Mouse (Mus musculus) liver, adult 2 months (tissue): ENCODE measurements around the gene Zkscan2. TPM values are rescaled to one million over a fixed set of nuclear protein-coding genes. Genes with fewer than 3 reads are reported as not detected.

ENCODE experiments used
- DNase-seq: peaks from one replicate; pipeline ENCODE4 v3.0.0-alpha.2; 2011; ENCODE audit warnings: low read depth, low spot score; ENCODE audit errors: extremely low read depth
- H3K27ac ChIP-seq: fragments of 200-500 bp; replicated peaks from 2 replicates; pipeline ENCODE4 v1.5.1; 2012; ENCODE audit warnings: low read depth, mild to moderate bottlenecking, control low read depth, inconsistent platforms, low read length; ENCODE audit not compliant: insufficient read depth
- H3K27me3 ChIP-seq: fragments of 200-500 bp; 2 replicates; pipeline ENCODE4 v1.6.1; 2012; ENCODE audit warnings: mild to moderate bottlenecking, moderate library complexity, low read length, inconsistent platforms; ENCODE audit not compliant: control insufficient read depth, insufficient read depth
- H3K36me3 ChIP-seq: fragments of 200-500 bp; 2 replicates; pipeline ENCODE4 v1.6.1; 2012; ENCODE audit warnings: low read length, inconsistent platforms; ENCODE audit not compliant: control insufficient read depth, insufficient read depth
- H3K4me1 ChIP-seq: fragments of 200-500 bp; 2 replicates; pipeline ENCODE4 v1.6.1; 2011; ENCODE audit warnings: low read length; ENCODE audit not compliant: control insufficient read depth, insufficient read depth
- H3K4me3 ChIP-seq: fragments of 200-500 bp; 2 replicates; pipeline ENCODE4 v1.5.1; 2011; ENCODE audit warnings: low read depth, mild to moderate bottlenecking, control low read depth, low read length, moderate library complexity; ENCODE audit not compliant: insufficient read depth
- H3K79me2 ChIP-seq: fragments of 200-500 bp; 2 replicates; pipeline ENCODE4 v1.6.1; 2012; ENCODE audit warnings: inconsistent platforms, mild to moderate bottlenecking, low read length, moderate library complexity; ENCODE audit not compliant: control insufficient read depth, insufficient read depth
- H3K9ac ChIP-seq: fragments of 200-500 bp; 2 replicates; pipeline ENCODE4 v1.6.1; 2012; ENCODE audit warnings: low read depth, mild to moderate bottlenecking, control low read depth, inconsistent platforms, low read length
- CTCF ChIP-seq: fragments of 200-500 bp; IDR thresholded peaks from 2 replicates; pipeline ENCODE4 v1.5.1; 2011; ENCODE audit warnings: low read depth, low read length, control low read depth
- POLR2A ChIP-seq: fragments of 200-500 bp; IDR thresholded peaks from 2 replicates; pipeline ENCODE4 v1.6.1; 2011; ENCODE audit warnings: low read length, control low read depth; ENCODE audit not compliant: insufficient read depth; ENCODE audit errors: extremely low read depth
- WGBS: fragments of 180-500 bp; shearing (Covaris S2); methylation state at CpG from one replicate; pipeline ENCODE4 v1.1.7; 2018; 5-methylcytosine and 5-hydroxymethylcytosine counted together
- polyA plus RNA-seq: library from polyadenylated mRNA; depleted of rRNA; stranded (reverse); fragments of >200 nt; gene quantifications from 2 replicates; pipeline ENCODE4 v1.2.3, GENCODE M21; 2012; rRNA removed
- total RNA-seq: library from RNA; depleted of rRNA; stranded (reverse); fragments of >200 nt; gene quantifications from 2 replicates; pipeline ENCODE4 v1.2.3, GENCODE M21; 2014; rRNA removed

Zkscan2 gene
- under 0.01 and 0.20 TPM in 2 replicates for total RNA-seq
- polyA plus RNA-seq, result 0.01 TPM in 1 of 2 replicates, not detected in the other

- no peaks in the 10 kb centered on the region for H3K27me3 ChIP-seq
Measured at GRCm38 (mm10) chr7:123500239-123501219, at the start of gene Zkscan2. Gene Zkscan2, minus strand, starts transcription at chr7:123500449.

GRCm38 (mm10) chr7:123529190-123529589 lies 28.9 kb upstream of the Zkscan2 start:
- no peak overlapping the region for H3K9ac ChIP-seq

More at GRCm38 (mm10) chr7:123500239-123501219, at the start of gene Zkscan2:
- no peaks in the 10 kb centered on the region for H3K4me1 ChIP-seq
- WGBS, result 3% methylated on average over 71 of the region's 71 CpGs
- no peak within 1 kb of the TSS for H3K9ac ChIP-seq
- no peaks in the 10 kb centered on the region for H3K79me2 ChIP-seq
- peak within 1 kb of the TSS; percentile 51 for H3K4me3 ChIP-seq
- no peaks in the 10 kb centered on the region for H3K36me3 ChIP-seq
- peak; percentile 4 for DNase-seq
- TF ChIP-seq CTCF, result no peak
- H3K27ac ChIP-seq, result no peak within 1 kb of the TSS

GRCm38 (mm10) chr7:123525761-123526160 lies 25.5 kb upstream of the Zkscan2 start:
- DNase-seq, result no peak
- no peaks in the 10 kb centered on the region for H3K36me3 ChIP-seq
- no peaks in the 10 kb centered on the region for H3K27me3 ChIP-seq
- H3K79me2 ChIP-seq, result no peaks in the 10 kb centered on the region
- H3K27ac ChIP-seq, result no peak overlapping the region
- no peak for TF ChIP-seq POLR2A
- no peak for TF ChIP-seq CTCF
- no peak overlapping the region for H3K9ac ChIP-seq
- 46% methylated on average over 10 of the region's 10 CpGs for WGBS
- no peaks in the 10 kb centered on the region for H3K4me1 ChIP-seq
- no peak overlapping the region for H3K4me3 ChIP-seq

More at GRCm38 (mm10) chr7:123529190-123529589, 28.9 kb upstream of the Zkscan2 start:
- DNase-seq, result no peak
- Histone ChIP-seq H3K27ac (no peak overlapping the region), H3K4me1 (no peaks in the 10 kb centered on the region), H3K79me2 (no peaks in the 10 kb centered on the region), H3K27me3 (no peaks in the 10 kb centered on the region), H3K4me3 (no peak overlapping the region), H3K36me3 (no peaks in the 10 kb centered on the region)
- TF ChIP-seq POLR2A (no peak), CTCF (no peak)
- WGBS, result 67% methylated on average over 3 of the region's 3 CpGs

GRCm38 (mm10) chr7:123524218-123524861 lies 24.1 kb upstream of the Zkscan2 start:
- Histone ChIP-seq H3K27me3 (no peaks in the 10 kb centered on the region), H3K79me2 (no peaks in the 10 kb centered on the region), H3K36me3 (no peaks in the 10 kb centered on the region), H3K4me1 (no peaks in the 10 kb centered on the region), H3K4me3 (no peak overlapping the region), H3K9ac (no peak overlapping the region), H3K27ac (no peak overlapping the region)
- peak; percentile 36 for DNase-seq
- 18% methylated on average over 8 of the region's 8 CpGs for WGBS
- TF ChIP-seq POLR2A, result no peak
- peak; percentile 70 for TF ChIP-seq CTCF

- Histone ChIP-seq H3K27ac (no peak overlapping the region), H3K79me2 (no peaks in the 10 kb centered on the region), H3K27me3 (no peaks in the 10 kb centered on the region), H3K36me3 (no peaks in the 10 kb centered on the region), H3K4me3 (no peak overlapping the region), H3K4me1 (no peaks in the 10 kb centered on the region), H3K9ac (no peak overlapping the region)
- no peak for DNase-seq
- TF ChIP-seq CTCF, result no peak
- TF ChIP-seq POLR2A, result no peak
- WGBS, result 81% methylated on average over 7 of the region's 7 CpGs
Measured at GRCm38 (mm10) chr7:123507946-123508345, 7.7 kb upstream of the Zkscan2 start.
